Mouse (Mus musculus) cerebellum, adult 9-11 months (tissue): ENCODE data around the gene Ndrg4.

Source experiments
- DNase-seq: peaks from one replicate; pipeline ENCODE4 v3.0.0; 2022

Ndrg4 gene

GRCm38 (mm10) chr8:95738596-95738995 is 61.8 kb downstream of the Ndrg4 start:
- no peak for DNase-seq

- DNase-seq, result no peak
Observed at GRCm38 (mm10) chr8:95741732-95742131, 65.0 kb downstream of the Ndrg4 start.

GRCm38 (mm10) chr8:95748028-95748427 is 71.2 kb downstream of the Ndrg4 start:
- no peak for DNase-seq

GRCm38 (mm10) chr8:95751924-95752323 is 75.1 kb downstream of the Ndrg4 start:
- DNase-seq, result no peak

GRCm38 (mm10) chr8:95760323-95760722 is 83.5 kb downstream of the Ndrg4 start:
- no peak for DNase-seq

GRCm38 (mm10) chr8:95764133-95764532 is 87.4 kb downstream of the Ndrg4 start:
- DNase-seq, result no peak
